ENCODE assay signal across 8 mouse cellular contexts in genomic region chr2:164443460-164444000, GRCm38 (mm10). TPM values are rescaled to one million over a fixed set of nuclear protein-coding genes. Genes with fewer than 3 reads are reported as not detected.
DNase-seq lines count a peak whose midpoint lies in the region; ATAC-seq lines count a peak whose summit lies in the region.

Gene Sdc4, minus strand, starts transcription at chr2:164443887.

- H3K4me2 ChIP-seq in intestine, embryonic 14.5 days (ENCODE audit: low read length): peak within 1 kb of the TSS; percentile 79
- peak within 1 kb of the TSS; percentile 87 for H3K4me2 ChIP-seq in midbrain, embryonic 11.5 days

- H3K4me3 ChIP-seq in intestine, embryonic 14.5 days (ENCODE audit: low read depth, low read length): peak within 1 kb of the TSS; percentile 70
- peak within 1 kb of the TSS; percentile 50 for H3K4me3 ChIP-seq in midbrain, embryonic 11.5 days (ENCODE audit: low read depth, low read length)

- H3K4me1 ChIP-seq in intestine, embryonic 14.5 days (replicated peaks; ENCODE audit: control insufficient read depth, insufficient read depth, low read length): peaks cover 8% of the 10 kb centered on the region; the same call in 1 of the 2 replicates
- H3K4me1 ChIP-seq in midbrain, embryonic 11.5 days (ENCODE audit: control insufficient read depth, insufficient read depth, low read length): peaks cover 15% of the 10 kb centered on the region

- no peaks in the 10 kb centered on the region for H3K27me3 ChIP-seq in intestine, embryonic 14.5 days (replicated peaks; ENCODE audit: control insufficient read depth, insufficient read depth, low read length)
- peaks cover 9% of the 10 kb centered on the region for H3K27me3 ChIP-seq in midbrain, embryonic 11.5 days (ENCODE audit: control insufficient read depth, insufficient read depth, low read length)

- WGBS in intestine, embryonic 14.5 days: 10% methylated on average over 18 of the region's 18 CpGs
- WGBS in midbrain, embryonic 11.5 days: 6% methylated on average over 18 of the region's 18 CpGs

- ATAC-seq in intestine, embryonic 14.5 days (replicated peaks; ENCODE audit: low FRiP score, low TSS enrichment, low read depth): peak; percentile 4; the same call in 1 of the 2 replicates
- ATAC-seq in midbrain, embryonic 11.5 days (ENCODE audit: low FRiP score): peak; percentile 6; the same call in 1 of the 2 replicates

- peak; percentile 42 for DNase-seq in kidney, postnatal 10 days
- no peak for DNase-seq in kidney, postnatal 14 days
- no peak for DNase-seq in adrenal gland, adult 8-10 months
- no peak for DNase-seq in gastrocnemius, postnatal 10 days
- no peak for DNase-seq in intestine, embryonic 14.5 days (ENCODE audit: low spot score)
- peak; percentile 89 for DNase-seq in midbrain, embryonic 11.5 days (ENCODE audit: low spot score, missing footprints)
- DNase-seq in right cerebral cortex, postnatal 10 days (ENCODE audit: low spot score in 2 of 2): no peak
- DNase-seq in spleen, postnatal 14 days (ENCODE audit: low spot score in 2 of 2): no peak

- H3K9ac ChIP-seq in intestine, embryonic 14.5 days (ENCODE audit: low read length): peak within 1 kb of the TSS; percentile 84
- H3K9ac ChIP-seq in midbrain, embryonic 11.5 days (ENCODE audit: low read length): peak within 1 kb of the TSS; percentile 77

- H3K27ac ChIP-seq in intestine, embryonic 14.5 days (ENCODE audit: low read depth): peak within 1 kb of the TSS; percentile 59
- no peak within 1 kb of the TSS for H3K27ac ChIP-seq in midbrain, embryonic 11.5 days (ENCODE audit: low read depth, low read length)

- no peaks in the 10 kb centered on the region for H3K36me3 ChIP-seq in intestine, embryonic 14.5 days (ENCODE audit: control insufficient read depth, insufficient read depth, low read length)
- no peaks in the 10 kb centered on the region for H3K36me3 ChIP-seq in midbrain, embryonic 11.5 days (ENCODE audit: control insufficient read depth, insufficient read depth, low read length)

- no peaks in the 10 kb centered on the region for H3K9me3 ChIP-seq in intestine, embryonic 14.5 days (ENCODE audit: control insufficient read depth, low read length)
- no peaks in the 10 kb centered on the region for H3K9me3 ChIP-seq in midbrain, embryonic 11.5 days (ENCODE audit: control insufficient read depth, low read length)

RNA-seq across cellular contexts. Expression of gene Sdc4, which starts in this region (rescaled TPM):
- 100 to 1,000 TPM in 2 of 4 experiments, 10 to 100 TPM in 2; 89.0 to 114 (median 105) TPM for total RNA-seq in adrenal gland, adult 8-10 months (2022)
- 10 to 100 TPM; 52.5 TPM for total RNA-seq in gastrocnemius, postnatal 10 days (2021)
- polyA plus RNA-seq in intestine, embryonic 14.5 days (2014; fragmentation: Nextera tagmentation; extraction: Ambion mirVana): 104 and 110 TPM in 2 replicates
- polyA plus RNA-seq in midbrain, embryonic 11.5 days (2014; fragmentation: Nextera tagmentation; extraction: Ambion mirVana): 9.7 and 9.9 TPM in 2 replicates

Comparison
In these comparisons a context has a peak if more than half of its experiments do, and no peak if none do; other contexts are left out.
1. DNase-seq: peak in kidney, postnatal 10 days (single experiment) and midbrain, embryonic 11.5 days (single experiment); none in kidney, postnatal 14 days (single experiment), adrenal gland, adult 8-10 months (single experiment), gastrocnemius, postnatal 10 days (single experiment), intestine, embryonic 14.5 days (single experiment), right cerebral cortex, postnatal 10 days (0 of 2) and spleen, postnatal 14 days (0 of 2).